Mouse (Mus musculus): ENCODE measurements around the gene Hmg20b.

The Hmg20b gene

DNA sequence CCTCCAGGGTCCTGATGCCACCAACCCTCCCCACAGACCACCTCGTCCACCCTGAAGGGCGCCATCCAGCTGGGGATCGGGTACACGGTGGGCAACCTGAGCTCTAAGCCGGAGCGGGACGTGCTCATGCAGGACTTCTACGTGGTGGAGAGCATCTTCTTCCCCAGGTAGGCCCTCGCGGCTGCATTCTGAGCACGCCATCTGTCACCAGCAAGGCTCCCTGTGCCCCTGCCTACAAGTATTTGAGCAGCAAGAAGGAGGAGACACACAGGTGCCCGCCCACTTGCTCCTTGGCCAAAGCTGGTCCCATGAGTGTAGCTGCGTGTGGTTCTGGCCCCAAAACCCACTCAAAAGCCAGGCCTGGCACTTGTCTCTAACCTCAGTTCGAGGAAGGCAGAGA lies 44.6 kb downstream of the Hmg20b start:
- no peak for DNase-seq (ENCODE audit: low spot score in 2 of 2)

DNA sequence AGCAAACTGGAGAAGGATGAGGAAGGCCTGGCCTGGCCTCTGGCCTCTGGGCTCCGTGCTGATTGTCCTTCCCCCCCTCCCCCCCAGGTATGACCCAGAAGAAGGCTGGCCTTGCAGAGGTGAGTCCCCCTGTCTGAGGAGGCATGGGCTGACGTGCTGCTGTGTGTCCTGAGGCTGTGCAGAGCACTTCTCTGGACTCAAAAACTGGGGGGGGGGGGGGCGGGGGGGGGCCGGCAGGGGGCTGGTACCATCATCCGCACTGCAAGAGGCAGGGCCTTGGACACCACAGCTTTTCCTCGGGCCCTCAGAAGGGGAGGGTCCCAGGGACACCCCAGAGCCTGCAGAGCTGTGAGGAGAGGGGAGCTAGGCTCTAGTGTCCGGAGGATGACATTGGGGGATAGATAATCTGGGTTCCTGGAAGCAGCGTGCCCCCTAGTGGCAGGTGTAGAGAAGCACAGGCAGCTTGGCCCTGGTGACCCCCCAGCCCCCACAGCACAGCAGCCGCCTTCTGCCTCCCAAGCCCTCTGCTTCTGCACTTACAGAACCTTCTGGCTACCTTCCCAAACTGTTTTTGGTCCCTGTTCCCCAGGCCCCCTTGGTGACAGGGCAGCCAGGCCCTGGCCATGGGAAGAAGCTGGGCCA lies 45.6 kb downstream of the Hmg20b start:
- peak in 1 of 2 experiments; percentile 69 for DNase-seq (ENCODE audit: low spot score in 2 of 2)

DNA sequence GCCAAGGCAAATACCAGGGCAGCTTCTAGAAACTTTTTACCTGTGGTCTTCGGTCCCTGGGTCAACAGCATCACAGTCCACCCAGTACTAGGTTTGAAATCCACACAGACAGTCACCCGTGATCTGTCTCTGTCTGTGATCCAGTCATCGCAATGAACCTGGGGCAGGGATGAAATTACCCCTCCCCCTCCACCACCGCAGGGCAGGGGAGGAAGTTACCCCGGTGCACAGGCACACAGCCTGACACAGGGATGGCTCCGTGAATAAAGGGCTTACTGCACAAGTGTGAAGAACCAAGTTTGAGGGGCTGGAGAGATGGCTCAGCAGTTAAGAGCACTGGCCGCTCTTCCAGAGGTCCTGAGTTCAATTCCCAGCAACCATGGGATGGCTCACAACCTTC lies 46.5 kb downstream of the Hmg20b start:
- DNase-seq (ENCODE audit: low spot score in 2 of 2), result no peak

DNA sequence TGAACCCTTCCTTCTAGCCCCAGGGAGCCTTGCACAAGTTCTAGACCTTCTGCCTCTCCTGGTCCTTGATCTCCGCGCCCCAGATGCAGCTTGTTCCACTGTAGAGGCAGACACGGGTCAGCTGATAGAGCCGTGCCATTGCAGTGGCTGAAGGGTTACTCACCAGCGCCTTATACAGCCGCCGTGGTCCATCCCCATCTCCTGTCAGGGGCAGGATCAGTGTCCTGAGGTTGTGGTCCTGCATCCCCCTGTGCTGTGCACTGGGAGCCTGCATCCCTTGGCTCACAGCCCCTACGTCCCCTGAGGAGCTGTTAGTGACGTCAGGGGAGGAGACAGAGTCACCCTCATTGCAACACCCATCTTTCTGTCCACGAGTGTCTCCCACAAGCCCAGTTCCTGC lies 47.0 kb downstream of the Hmg20b start:
- DNase-seq (ENCODE audit: low spot score in 2 of 2), result no peak

DNA sequence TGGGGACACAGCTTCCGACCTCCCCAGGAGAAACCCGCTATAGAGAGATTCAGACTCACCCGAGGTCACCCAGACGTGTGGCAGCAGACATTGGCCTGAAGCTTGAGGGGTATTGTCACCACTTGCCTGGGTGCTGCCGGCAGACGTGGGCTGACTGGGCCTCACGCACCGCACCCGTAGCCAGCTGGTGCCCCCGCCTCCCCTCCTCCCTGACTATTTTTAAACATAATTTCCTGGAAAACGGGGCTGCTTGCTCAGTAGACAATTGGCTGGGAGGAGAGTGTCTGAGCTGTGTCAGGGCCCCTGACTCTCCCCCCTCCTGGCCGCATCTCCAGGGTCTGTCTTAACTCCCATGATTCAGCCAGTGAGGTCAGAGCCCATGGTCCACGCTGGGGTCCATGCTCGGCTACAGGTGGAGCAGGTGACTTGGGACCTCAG lies 47.5 kb downstream of the Hmg20b start:
- no peak for DNase-seq (ENCODE audit: low spot score in 2 of 2)

DNA sequence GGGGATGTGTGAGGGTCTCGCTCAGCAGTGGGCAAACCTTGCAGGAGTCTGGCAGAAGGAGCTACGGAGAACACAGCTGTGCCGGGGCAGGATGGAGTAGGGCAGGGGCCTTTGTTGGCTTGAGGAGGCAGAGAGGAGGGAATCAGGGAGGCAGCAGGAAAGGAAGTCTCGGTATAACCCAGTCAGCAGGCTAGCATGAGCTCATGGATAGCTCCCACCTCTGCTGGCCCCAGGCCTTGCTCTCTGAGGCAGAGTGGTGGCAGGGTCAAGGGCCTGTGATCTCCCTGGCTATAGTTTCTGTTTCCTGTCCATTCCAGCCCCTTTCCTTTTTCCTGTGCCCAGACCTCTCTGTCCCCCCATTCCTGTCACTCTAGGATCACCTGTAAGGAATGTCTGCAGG lies 48.0 kb downstream of the Hmg20b start:
- DNase-seq (ENCODE audit: low spot score in 2 of 2), result no peak

DNA sequence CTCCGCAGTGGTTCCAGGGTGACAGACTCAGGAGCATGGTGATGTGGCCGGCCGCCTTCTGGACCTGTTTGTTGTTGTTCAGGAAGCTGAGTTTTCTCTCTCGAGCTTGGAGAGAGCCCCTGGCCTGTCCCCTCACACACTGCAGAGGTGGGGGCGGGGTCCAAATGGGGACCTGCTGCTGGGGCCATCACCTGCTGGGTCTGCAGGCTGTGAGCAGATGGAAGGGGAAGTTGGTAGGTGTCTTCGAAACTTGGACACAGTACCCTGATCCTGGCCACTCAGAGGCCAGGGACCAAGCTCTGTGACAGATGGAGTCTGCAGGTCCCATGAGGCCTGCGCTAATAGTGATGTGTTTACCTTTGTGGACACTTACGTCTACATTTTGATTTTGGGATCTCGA lies 49.0 kb downstream of the Hmg20b start:
- DNase-seq (ENCODE audit: low spot score in 2 of 2), result no peak

DNA sequence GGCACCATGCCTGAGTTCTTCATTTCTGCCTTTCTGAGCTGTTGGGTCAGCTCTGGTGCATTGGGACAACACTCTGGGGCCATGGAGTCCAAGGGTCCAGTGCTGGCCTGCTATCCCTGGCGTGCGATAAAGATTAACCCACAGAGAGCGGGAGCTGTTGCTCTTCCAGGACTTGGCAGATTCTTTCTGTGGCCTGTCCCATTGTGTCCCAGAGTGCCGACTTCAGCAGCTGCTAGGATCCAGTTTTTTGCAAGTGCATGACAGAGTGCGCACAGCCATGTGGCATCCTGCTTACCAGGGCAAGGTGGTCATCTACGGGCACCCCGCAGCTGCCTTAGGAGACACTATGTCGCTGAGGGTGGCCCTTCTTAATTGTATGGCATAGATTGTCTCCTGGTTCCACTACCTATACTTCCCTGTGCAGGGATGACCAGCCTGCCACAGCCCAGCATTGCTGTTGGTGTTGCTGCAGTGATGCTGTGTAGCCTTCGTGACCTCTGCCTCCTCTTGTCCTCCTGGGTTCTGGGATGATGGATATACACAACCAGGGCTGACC lies 49.9 kb downstream of the Hmg20b start:
- DNase-seq (ENCODE audit: low spot score in 2 of 2), result no peak

DNA sequence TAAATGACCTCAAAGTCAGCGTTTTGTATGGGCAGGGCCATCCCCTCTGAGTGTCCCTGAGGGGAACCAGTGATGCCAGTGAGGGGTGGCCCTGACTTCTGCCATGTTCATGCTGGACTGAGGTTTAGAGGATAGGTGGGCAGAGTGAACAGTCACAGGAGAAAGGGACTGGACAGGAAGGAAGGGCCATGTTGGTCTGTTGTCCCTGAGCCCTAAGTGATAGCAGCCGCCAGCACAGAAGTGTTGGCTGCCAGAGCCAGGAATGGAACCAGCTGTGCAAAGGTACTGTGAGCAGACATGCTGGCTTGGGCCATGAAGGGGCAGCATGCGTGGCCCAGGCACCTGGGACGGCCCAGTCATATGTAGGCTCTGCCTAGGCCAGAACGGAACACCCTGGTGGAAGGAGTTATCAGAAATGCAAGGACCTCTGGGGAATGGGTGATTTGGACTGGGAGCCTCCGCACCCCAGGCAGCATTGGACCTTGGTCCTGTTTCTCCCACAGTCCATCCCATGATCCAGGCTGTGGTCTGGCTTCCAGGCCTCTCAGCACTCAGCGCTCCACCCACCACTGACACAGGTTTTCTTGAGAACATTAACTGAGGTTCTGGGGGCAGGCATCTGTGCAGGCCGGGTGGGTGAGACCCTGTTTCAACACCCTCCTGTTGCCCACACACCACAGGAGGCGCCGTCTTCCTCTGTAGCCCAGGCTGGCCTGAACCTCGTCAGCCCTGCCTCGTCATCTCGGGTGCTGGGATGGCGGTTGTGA lies 50.5 kb downstream of the Hmg20b start:
- DNase-seq (ENCODE audit: low spot score in 2 of 2), result no peak

DNA sequence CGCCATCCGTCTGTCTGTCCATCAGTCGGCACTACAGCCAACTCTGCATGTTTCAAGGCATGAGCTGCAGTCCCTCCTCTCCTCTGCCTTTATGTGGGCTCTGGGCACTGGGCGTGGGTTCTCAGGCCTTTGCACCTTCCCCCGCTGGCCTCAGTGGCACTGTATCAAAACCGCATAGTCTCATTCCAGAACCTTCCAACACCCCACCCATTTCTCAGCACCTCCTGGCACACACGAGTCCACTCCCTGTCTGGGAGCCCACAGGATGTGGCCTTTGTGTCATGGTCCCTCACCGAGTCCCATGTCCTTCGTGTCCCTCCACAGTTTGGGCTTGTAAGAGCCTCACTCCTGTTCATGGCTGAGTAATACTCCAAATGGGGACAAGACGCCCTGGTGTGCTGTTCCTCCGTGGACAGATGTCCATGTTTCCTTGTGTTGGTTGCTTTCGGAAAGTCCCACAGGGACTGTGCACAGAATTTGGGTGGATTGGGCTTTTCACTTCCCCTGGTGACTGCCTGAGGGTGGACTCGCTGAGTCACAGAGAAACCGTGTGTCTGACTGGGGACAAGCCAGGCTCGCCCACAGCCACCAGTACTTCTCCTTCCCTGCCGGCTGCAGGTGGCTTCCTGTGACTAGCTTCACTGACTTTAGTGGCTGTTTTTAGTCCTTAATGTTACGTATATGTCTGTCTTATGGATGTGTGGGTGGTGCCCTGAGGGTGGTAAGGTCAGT lies 51.7 kb downstream of the Hmg20b start:
- no peak for DNase-seq (ENCODE audit: low spot score in 2 of 2)

DNA sequence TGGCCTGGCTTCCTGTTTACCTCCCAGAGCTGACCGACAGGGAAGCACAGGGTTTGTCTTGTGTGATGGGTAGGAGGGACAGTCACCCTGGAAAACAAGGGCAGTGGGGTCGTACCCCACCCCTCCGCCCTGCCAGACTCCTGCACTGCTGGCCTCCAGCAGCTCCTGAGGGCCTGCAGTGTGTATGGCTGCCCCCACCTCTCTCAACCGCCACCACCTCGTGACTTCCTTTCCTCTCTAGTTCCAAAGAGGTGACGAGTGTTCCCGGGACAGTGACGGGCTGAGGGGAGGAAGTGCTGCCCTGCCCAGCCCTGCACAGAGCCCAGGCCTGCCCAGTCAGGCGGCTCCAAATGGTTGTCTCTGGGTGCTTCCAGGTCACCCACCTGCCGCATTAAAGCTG lies 52.4 kb downstream of the Hmg20b start:
- DNase-seq (ENCODE audit: low spot score in 2 of 2), result no peak

DNA sequence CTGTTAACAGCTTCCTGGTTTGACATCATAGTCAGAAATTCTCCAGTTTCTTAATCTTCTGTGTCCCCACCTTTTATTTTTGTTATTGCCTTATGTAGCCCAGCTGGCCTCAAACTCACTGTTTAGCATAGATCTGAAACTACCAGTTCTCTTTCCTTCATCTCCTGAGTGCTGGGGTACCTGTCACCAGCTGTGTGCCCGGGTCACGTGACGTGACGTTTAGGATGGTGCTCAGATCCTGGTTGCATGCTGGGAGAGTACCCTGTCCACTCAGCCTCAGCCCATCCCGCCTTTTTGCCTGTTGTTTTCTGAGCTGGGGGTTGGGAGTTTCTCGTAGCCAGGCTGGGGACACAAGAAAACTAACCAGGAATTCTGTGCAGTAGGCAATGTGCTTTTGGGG lies 53.0 kb downstream of the Hmg20b start:
- no peak for DNase-seq (ENCODE audit: low spot score in 2 of 2)

Data from spleen, postnatal 14 days (tissue).